Mouse (Mus musculus) CH12.LX (cell line): ENCODE results near the gene Loxl3. TPM values are rescaled to one million over a fixed set of nuclear protein-coding genes. Genes with fewer than 3 reads are reported as not detected.

Source experiments
- DNase-seq: peaks from one replicate; pipeline ENCODE4 v3.0.0-alpha.2; 2013; ENCODE audit errors: extremely low read depth
- H3K27ac ChIP-seq: 2 replicates; pipeline ENCODE4 v1.5.1; 2012; ENCODE audit warnings: low read depth, mild to moderate bottlenecking, control low read depth, moderate library complexity; ENCODE audit not compliant: insufficient read depth
- H3K27me3 ChIP-seq: replicated peaks from 2 replicates; pipeline ENCODE3; 2012; ENCODE audit warnings: inconsistent platforms
- H3K36me3 ChIP-seq, 2 experiments: replicated peaks in 1 of 2; 2 replicates each; pipeline versions ENCODE3 to v1.6.1; 2012; ENCODE audit warnings: inconsistent platforms in 1 of 2, low read length in 1 of 2, mild to moderate bottlenecking in 1 of 2, mixed read lengths in 1 of 2, moderate library complexity in 1 of 2; ENCODE audit not compliant: control insufficient read depth in 1 of 2, insufficient read depth in 1 of 2
- H3K4me1 ChIP-seq, 2 experiments: 2 replicates each; pipeline ENCODE4 v1.6.1; 2012; ENCODE audit warnings: inconsistent platforms in 1 of 2, moderate library complexity in 1 of 2; ENCODE audit not compliant: insufficient read depth in 2 of 2, control insufficient read depth in 1 of 2
- H3K4me2 ChIP-seq: 2 replicates; pipeline ENCODE4 v1.6.1; 2012; ENCODE audit warnings: low read depth, mild to moderate bottlenecking, control low read depth; ENCODE audit not compliant: poor library complexity, insufficient read depth, severe bottlenecking
- H3K4me3 ChIP-seq, 3 experiments: fragments of 150-350 bp in 1 of 3; sonication (generic) in 1 of 3; replicated peaks in 1 of 3; 2 replicates each; pipeline versions ENCODE3 to v1.5.1; 2011 to 2012; ENCODE audit warnings: low read depth in 2 of 3, low read length in 2 of 3, mild to moderate bottlenecking in 2 of 3, moderate library complexity in 2 of 3, control low read depth in 1 of 3, improper control_type of control experiment in 1 of 3, inconsistent platforms in 1 of 3, mixed read lengths in 1 of 3; ENCODE audit not compliant: poor library complexity in 1 of 3
- H3K79me2 ChIP-seq: replicated peaks from 2 replicates; pipeline ENCODE4 v1.6.1; 2012; ENCODE audit warnings: mild to moderate bottlenecking, moderate library complexity; ENCODE audit not compliant: control insufficient read depth, poor library complexity, insufficient read depth, severe bottlenecking; ENCODE audit errors: extremely low read depth
- H3K9ac ChIP-seq: 2 replicates; pipeline ENCODE4 v1.6.1; 2012; ENCODE audit warnings: low read depth, mild to moderate bottlenecking, control low read depth, moderate library complexity; ENCODE audit not compliant: insufficient read depth
- H3K9me3 ChIP-seq: replicated peaks from 2 replicates; pipeline ENCODE3; 2012; ENCODE audit warnings: low read length, inconsistent platforms, mixed read lengths
- BHLHE40 ChIP-seq: IDR thresholded peaks from 2 replicates; pipeline ENCODE4 v1.6.1; 2011; ENCODE audit warnings: mild to moderate bottlenecking, low read depth, low read length, improper control_type of control experiment
- CHD1 ChIP-seq: IDR thresholded peaks from 2 replicates; pipeline ENCODE4 v1.6.1; 2012; ENCODE audit warnings: low read depth, low read length, improper control_type of control experiment, inconsistent platforms
- CTCF ChIP-seq, 2 experiments: IDR thresholded peaks in 1 of 2; conservative IDR thresholded peaks in 1 of 2; 2 replicates each; pipeline ENCODE4 v1.5.1; 2011 to 2012; ENCODE audit warnings: low read depth in 2 of 2, low read length in 2 of 2, improper control_type of control experiment in 1 of 2, inconsistent platforms in 1 of 2, mild to moderate bottlenecking in 1 of 2, moderate library complexity in 1 of 2
- E2F4 ChIP-seq: IDR thresholded peaks from 2 replicates; pipeline ENCODE4 v1.6.1; 2011; ENCODE audit warnings: low read depth, low read length, improper control_type of control experiment; ENCODE audit not compliant: insufficient replicate concordance
- ETS1 ChIP-seq: conservative IDR thresholded peaks from 2 replicates; pipeline ENCODE4 v1.6.1; 2012; ENCODE audit warnings: low read depth, mild to moderate bottlenecking, inconsistent platforms, low read length, improper control_type of control experiment, moderate library complexity
- IRF4 ChIP-seq: IDR thresholded peaks from 2 replicates; pipeline ENCODE4 v1.6.1; 2014; ENCODE audit warnings: low read depth, mild to moderate bottlenecking, inconsistent platforms, low read length, improper control_type of control experiment
- JUN ChIP-seq: IDR thresholded peaks from 2 replicates; pipeline ENCODE4 v1.6.1; 2011; ENCODE audit warnings: low read depth, mild to moderate bottlenecking, low read length, improper control_type of control experiment, moderate library complexity; ENCODE audit not compliant: insufficient read depth
- JUND ChIP-seq: conservative IDR thresholded peaks from 2 replicates; pipeline ENCODE4 v1.6.1; 2011; ENCODE audit warnings: low read depth, low read length, improper control_type of control experiment
- MAX ChIP-seq: IDR thresholded peaks from 2 replicates; pipeline ENCODE4 v1.6.1; 2011; ENCODE audit warnings: low read length, improper control_type of control experiment
- MEF2A ChIP-seq: IDR thresholded peaks from 2 replicates; pipeline ENCODE4 v1.6.1; 2014; ENCODE audit warnings: low read depth, mild to moderate bottlenecking, inconsistent platforms, low read length, improper control_type of control experiment, borderline replicate concordance
- MXI1 ChIP-seq: IDR thresholded peaks from 2 replicates; pipeline ENCODE4 v1.6.1; 2011; ENCODE audit warnings: mild to moderate bottlenecking, low read depth, low read length, improper control_type of control experiment
- NRF1 ChIP-seq: IDR thresholded peaks from 2 replicates; pipeline ENCODE4 v1.6.1; 2014; ENCODE audit warnings: low read depth, mild to moderate bottlenecking, inconsistent platforms, low read length, improper control_type of control experiment, moderate library complexity
- POLR2AphosphoS2 ChIP-seq: IDR thresholded peaks from 2 replicates; pipeline ENCODE4 v1.6.1; 2011; ENCODE audit warnings: low read depth, low read length, improper control_type of control experiment
- RAD21 ChIP-seq: IDR thresholded peaks from 2 replicates; pipeline ENCODE4 v1.6.1; 2011; ENCODE audit warnings: low read depth, mild to moderate bottlenecking, low read length, improper control_type of control experiment, moderate library complexity
- RCOR1 ChIP-seq: conservative IDR thresholded peaks from 2 replicates; pipeline ENCODE4 v1.6.1; 2012; ENCODE audit warnings: low read depth, mild to moderate bottlenecking, inconsistent platforms, low read length, improper control_type of control experiment
- SMC3 ChIP-seq: IDR thresholded peaks from 2 replicates; pipeline ENCODE4 v1.6.1; 2011; ENCODE audit warnings: low read depth, low read length, improper control_type of control experiment
- TCF12 ChIP-seq: IDR thresholded peaks from 2 replicates; pipeline ENCODE4 v1.6.1; 2014; ENCODE audit warnings: low read depth, mild to moderate bottlenecking, inconsistent platforms, low read length, improper control_type of control experiment
- UBTF ChIP-seq: IDR thresholded peaks from 2 replicates; pipeline ENCODE4 v1.6.1; 2012; ENCODE audit warnings: low read depth, mild to moderate bottlenecking, inconsistent platforms, low read length, improper control_type of control experiment, moderate library complexity
- USF1 ChIP-seq: IDR thresholded peaks from 2 replicates; pipeline ENCODE4 v1.6.1; 2014; ENCODE audit warnings: low read depth, mild to moderate bottlenecking, inconsistent platforms, low read length, improper control_type of control experiment
- dilution Hi-C: fragments of 300-500 bp; cut with MboI; formaldehyde crosslinking; loops from 2 replicates; pipeline ENCODE4 v1.14.3; 2020; ENCODE audit warnings: low sequenced_read_pairs; ENCODE audit not compliant: extremely low pct_unique_long_range_greater_than_20kb, extremely low pct_ligation_motif_present
- in situ Hi-C: fragments of 300-500 bp; cut with MboI; formaldehyde crosslinking; loops from 3 replicates; pipeline ENCODE4 v1.14.3; 2019; ENCODE audit warnings: low sequenced_read_pairs, low pct_ligation_motif_present, low pct_unique_long_range_greater_than_20kb, mixed read lengths
- polyA plus RNA-seq: library from polyadenylated mRNA; unstranded; fragments of >175 nt; gene quantifications from 2 replicates; pipeline ENCODE4 v1.2.1, GENCODE M21; 2012; ENCODE audit warnings: low read depth; ENCODE audit not compliant: insufficient read length
- total RNA-seq, 2 experiments: library from RNA; depleted of rRNA; stranded (reverse); fragments of 300-350 nt in 1 of 2; fragments of >200 nt in 1 of 2; gene quantifications; 2 replicates each; pipeline ENCODE4 v1.2.3; 2012 to 2014

Loxl3 gene
- total and polyA plus RNA-seq, 3 experiments = 0.05 to 0.93 (median 0.74) TPM

DNA sequence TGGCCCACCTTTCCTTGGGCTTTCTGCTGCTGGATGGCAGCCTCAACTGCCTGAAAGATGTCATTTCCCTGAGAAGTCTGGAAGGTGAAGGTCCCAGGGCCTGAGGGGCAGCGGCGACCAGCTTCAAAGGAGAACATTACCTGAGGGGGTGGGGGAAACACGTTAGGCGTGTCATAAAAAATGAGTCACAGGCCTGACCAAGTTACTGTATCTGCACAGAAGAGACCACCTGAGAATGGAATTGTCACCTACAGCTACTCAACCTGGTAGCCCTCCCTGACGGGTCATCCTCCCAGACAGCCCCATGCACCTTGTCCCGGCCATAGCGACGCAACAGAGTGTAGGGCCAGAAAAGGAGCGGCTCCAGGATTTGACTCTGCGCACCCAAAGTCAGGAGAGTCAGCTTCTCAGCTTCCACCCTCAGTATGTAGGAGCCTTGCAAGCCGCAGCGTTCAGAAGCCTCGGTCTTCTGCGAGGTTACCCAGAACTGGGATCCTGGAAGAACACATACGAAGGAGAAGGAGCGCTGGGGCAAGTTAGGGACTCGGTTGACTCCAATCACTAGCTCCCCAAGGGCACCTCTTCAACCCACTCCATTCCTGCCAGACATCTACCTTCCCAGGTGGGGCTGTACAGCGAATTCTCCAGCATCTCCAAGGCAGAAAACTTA is 1.9 kb upstream of the Loxl3 start:
- Histone ChIP-seq H3K4me3 (peak overlapping the region; percentile 64 to 90 (median 80)), H3K27ac (no peak overlapping the region), H3K9ac (peak overlapping the region; percentile 74; the same call in 1 of the 2 replicates), H3K36me3 (peaks cover 13 to 35% of the 10 kb centered on the region in 2 experiments), H3K27me3 (peaks cover 8% of the 10 kb centered on the region), H3K9me3 (no peaks in the 10 kb centered on the region), H3K4me1 (peaks cover 18 to 59% of the 10 kb centered on the region in 2 experiments), H3K4me2 (peak overlapping the region; percentile 77), H3K79me2 (peaks cover 3% of the 10 kb centered on the region)
- no peak for TF ChIP-seq POLR2AphosphoS2
- TF ChIP-seq NRF1 = no peak
- no peak for TF ChIP-seq UBTF
- TF ChIP-seq MEF2A = no peak
- no peak for TF ChIP-seq JUND
- no peak for TF ChIP-seq E2F4
- TF ChIP-seq USF1 = no peak
- no peak for TF ChIP-seq RCOR1
- no peak for DNase-seq
- dilution Hi-C loops = no loop called here
- in situ Hi-C loops = no loop called here

- H3K4me1 ChIP-seq = peaks cover 12 to 53% of the 10 kb centered on the region in 2 experiments
- in situ Hi-C loops = no loop called here
- peak overlapping the region; percentile 64 to 90 (median 80) for H3K4me3 ChIP-seq
These were observed 1.2 kb upstream of the Loxl3 start for GRCm38 (mm10) chr6:83032769-83033191.

More at GRCm38 (mm10) chr6:83032769-83033191, 1.2 kb upstream of the Loxl3 start:
- H3K79me2 ChIP-seq = peaks cover 3% of the 10 kb centered on the region
- peaks cover 8% of the 10 kb centered on the region for H3K27me3 ChIP-seq
- TF ChIP-seq RAD21 (peak; percentile 5; the same call in 1 of the 2 replicates), BHLHE40 (0 out of 2 replicates have a peak, but pooled peaks have one; percentile 22), SMC3 (no peak), CHD1 (no peak), IRF4 (0 out of 2 replicates have a peak, but pooled peaks have one; percentile 9), CTCF (conservative IDR thresholded peaks at IDR 0.05 in 1 of 2, IDR thresholded peaks at IDR 0.05 in 1 of 2; ENCODE audit: low read depth in 2 of 2, low read length in 2 of 2) (peak in 1 of 2 experiments; percentile 12; a peak in 1 of 4 replicates), MAX (peak; percentile 32; the same call in 1 of the 2 replicates), TCF12 (no peak), UBTF (peak; percentile 76; the same call in 1 of the 2 replicates), POLR2AphosphoS2 (no peak), MXI1 (0 out of 2 replicates have a peak, but pooled peaks have one; percentile 41), ETS1 (0 out of 2 replicates have a peak, but pooled peaks have one; percentile 8), JUN (no peak)
- H3K9ac ChIP-seq = peak overlapping the region; percentile 74
- H3K36me3 ChIP-seq = peaks cover 13 to 35% of the 10 kb centered on the region in 2 experiments
- peak overlapping the region; percentile 77 for H3K4me2 ChIP-seq
- DNase-seq = no peak
- H3K27ac ChIP-seq = no peak overlapping the region
- dilution Hi-C loops = no loop called here
- no peaks in the 10 kb centered on the region for H3K9me3 ChIP-seq
